Mouse (Mus musculus) A20 (cell line): ENCODE results near the gene Myom1.

Experiments
- DNase-seq: peaks from one replicate; pipeline ENCODE4 v3.0.0-alpha.2; 2011; ENCODE audit warnings: low read depth, low spot score

Myom1 gene

DNA sequence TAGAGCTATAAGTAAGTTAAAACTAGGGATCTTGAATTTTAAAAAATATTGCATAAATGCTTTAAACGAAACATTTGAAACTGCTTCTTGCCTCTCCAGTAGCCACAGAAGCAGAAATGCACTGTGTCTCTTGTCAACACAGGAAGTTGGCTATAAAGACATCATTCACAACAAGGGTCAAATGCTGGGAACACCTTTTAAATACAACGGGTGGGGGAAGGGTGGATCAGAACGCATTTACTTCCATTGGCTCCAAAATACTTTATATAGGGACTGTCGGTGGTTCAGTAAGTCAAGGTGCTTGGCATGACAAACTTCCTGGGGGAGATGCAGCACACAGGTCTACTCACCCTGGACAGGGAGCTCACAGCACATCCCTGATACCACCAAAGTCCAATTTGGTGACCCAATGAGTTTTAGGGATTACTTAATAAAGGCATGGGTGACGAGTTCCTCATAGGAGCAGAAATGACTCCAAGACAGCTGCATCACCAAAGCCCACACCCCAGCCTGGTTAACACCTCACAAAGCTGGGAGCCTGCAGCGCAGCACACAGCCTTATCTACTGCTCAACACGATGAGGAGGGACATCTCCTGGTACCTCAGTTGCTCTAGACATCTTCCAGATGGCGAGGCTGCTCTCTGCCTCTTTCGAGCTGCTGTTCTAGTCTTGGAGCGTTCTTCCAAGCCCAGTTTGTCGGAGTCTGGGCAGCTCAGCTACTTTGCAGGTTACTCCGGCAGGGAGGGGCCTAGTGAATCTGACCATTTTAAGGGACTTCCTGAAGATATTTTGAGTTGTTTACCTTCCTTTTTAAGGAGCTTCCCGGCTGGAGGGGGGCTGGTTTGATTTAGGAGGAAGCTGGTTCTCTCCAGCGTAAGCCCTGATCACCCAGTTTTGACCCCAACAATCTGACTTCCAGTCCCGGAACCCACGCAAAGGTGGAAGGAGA is 134.2 kb downstream of the Myom1 start:
- no peak for DNase-seq

DNA sequence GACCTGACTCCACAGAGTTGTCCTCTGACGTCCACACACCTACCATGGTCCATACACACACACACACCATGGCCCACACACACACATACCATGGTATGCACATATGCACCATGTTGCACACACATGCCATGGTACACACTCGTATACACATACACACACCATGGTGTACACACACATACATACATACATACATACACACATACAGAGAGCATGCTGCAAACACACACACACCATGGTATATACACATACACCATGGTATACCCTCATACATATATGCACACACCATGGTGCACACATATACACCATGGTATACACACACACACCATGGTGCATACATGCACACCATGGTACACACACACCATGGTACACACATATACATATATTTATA is 134.9 kb downstream of the Myom1 start:
- no peak for DNase-seq

DNA sequence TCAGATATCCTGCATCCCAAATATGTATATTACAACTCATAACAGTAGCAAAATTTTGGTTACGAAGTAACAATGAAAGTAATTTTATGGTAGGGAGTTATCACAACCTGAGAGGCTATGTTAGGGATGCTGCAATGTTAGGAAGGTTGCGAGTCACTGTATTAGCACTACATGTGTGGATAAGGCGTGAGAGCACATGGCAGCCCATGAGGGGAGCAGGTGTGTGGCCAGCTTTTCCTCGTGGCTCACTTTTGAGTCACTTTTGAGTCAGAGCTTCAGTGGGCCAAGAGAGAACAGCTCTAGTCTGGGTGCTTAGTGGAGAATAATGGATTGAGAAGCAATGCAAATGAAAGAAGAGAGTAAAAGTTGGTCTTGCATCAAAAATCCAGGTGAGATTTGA is 139.6 kb downstream of the Myom1 start:
- no peak for DNase-seq

DNA sequence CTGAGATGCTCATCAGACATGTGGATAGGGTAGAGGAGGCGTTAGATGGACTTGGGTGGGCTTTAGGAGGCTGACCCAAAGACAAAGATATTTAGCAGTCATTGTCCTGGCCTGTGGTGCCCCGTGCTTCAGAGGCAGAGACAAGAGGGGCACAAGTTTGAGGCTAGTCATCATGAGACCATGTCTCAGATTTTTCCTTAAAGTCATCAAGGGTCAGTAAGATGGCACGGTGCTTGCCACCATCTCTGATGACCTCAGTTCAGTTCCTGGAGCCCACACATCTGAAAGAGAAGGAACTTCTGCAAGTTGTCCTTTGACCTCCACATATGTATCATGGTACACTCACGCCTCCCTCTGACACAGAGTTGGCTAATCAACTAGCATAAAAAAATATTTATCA is 140.7 kb downstream of the Myom1 start:
- DNase-seq: no peak

DNA sequence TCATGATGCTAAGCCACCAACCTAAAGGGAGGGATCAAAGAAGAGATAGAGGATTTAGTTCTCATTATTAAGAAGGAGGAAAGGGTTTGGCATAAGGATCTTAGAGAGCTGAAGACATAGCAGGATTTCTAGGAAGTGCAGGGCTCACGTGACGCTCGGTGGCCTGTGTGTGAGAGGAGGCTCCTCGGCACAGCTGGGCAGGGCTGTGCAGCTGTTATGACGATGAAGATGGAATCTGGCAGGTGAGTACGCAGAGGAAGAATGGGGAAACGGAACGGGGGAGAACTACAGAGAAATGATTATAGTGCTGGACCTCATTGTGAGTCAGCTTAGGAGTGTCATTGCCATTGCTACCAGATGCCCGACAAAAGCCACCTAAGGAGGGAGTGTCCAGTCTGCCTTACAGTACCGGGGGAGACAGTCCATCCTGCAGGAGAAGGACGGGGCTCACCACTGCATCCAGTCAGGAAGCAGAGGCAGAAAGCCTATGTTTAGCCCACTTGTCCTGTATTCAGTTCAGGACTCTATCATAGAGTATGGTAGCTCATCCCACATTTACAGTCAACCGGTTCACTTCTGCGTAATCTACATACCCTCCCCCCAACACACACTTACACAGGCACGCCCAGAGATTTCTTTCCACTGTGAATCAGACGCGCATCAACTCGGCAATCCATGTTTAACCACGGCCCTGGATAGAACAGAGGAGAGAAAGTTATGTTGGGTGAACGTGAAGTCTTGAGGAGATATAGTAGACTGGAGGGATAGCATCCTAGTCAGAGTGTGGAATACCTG is 142.1 kb downstream of the Myom1 start:
- no peak for DNase-seq

DNA sequence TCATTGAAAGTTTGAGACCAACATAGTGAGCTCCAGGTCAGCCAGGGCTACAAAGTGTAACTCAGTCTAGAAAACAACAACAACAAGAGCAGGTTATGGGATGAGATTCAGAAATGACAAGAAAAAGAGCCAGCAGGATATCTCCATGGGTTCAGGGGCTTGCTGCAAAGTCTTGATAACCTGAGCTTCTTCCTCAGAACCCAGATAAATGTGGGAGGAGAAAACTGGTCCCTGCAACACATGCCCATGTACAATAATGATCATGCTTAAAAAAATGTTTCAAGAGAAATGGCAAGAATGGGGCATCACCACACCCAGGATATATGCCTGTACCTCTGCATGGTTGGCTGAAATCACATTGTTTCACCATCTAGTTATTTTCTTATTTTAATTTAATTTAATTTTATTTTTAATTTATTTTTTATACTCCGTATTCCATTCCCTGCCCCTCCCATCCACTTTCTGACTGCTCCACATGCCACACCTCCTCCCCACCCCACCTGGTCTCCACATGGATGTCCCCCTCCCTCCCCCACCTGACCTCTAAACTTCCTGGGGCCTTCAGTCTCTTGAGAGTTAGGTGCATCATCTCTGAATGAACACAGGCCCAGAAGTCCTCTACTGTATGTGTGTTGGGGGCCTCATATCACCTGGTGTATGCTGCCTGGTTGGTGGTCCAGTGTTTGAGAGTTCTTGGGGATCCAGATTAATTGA is 143.0 kb downstream of the Myom1 start:
- DNase-seq: no peak

DNA sequence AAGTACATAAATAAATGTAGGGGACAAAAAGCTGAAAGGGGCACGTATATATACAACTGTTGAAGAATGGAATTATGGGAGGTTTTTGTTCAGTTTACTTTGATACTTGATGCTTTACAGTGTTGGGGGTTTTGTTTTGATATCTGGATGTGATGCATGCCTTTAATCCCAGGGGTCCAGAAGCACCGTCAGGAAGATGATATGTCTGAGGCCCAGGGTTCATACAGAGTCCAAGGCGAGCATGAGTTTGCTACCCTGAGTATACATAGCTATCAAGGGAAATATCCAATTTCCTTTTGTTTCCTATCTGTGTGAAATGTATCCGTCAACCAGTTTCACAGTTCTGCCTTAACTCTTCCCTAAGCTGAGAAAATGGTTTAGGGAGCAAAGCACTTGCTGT is 150.9 kb downstream of the Myom1 start:
- no peak for DNase-seq

DNA sequence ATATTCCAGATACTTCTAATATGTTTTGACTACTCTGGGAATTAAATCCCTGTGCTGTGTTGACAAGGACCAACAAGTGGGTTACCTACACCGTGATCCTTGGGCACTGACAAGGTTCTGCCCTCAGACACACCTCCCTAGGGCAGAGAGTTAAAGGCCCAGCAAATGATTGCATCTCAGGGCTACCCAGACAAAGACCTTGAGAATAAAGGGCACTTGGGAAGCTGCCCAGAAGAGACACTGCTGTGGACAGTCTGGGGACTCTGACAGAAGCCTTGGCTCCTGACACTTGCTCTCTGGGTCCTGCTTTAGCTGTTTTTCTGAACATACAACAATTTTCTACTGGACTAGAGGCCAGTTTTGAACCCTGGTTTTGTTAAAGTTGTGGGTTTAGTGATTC is 152.8 kb downstream of the Myom1 start:
- no peak for DNase-seq

DNA sequence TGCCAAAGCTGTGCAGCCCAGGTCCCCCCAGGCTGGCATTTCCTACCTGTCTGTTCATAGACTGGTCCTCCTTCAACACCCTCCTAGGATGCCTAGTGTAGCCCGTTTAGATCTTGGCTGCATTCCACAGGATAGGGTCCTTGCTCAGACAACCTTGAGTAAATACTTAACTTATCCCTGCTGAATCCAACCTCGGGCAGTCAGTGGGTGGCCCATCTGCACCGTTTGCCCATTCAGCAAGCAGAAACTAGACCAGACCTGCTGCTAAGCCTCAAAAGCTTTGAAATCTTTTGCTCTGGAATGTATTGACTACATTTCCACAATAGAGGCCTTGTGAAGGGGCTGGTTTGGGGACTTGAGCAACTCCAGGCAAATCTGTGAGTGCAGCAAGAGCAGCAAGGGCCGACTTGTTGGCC is 156.7 kb downstream of the Myom1 start:
- no peak for DNase-seq

DNA sequence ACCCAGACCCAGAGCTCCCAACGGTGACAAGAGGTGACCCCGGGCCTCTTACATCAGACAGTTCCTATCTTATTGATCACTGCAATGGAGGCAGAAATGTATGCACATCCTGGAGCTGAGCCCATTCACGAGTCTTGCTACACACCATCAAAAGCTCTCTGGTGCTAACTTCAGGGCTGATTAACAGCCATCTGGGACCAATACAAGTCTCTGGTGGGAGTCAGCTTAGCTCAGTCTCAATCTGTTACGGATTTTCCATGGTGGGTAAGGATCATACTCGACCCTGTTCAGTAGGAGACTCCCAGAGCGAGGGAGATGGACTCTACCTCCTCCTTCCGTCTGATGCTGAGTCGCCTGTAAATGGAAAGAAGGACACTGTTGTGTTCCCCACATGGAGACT is 157.3 kb downstream of the Myom1 start:
- no peak for DNase-seq

DNA sequence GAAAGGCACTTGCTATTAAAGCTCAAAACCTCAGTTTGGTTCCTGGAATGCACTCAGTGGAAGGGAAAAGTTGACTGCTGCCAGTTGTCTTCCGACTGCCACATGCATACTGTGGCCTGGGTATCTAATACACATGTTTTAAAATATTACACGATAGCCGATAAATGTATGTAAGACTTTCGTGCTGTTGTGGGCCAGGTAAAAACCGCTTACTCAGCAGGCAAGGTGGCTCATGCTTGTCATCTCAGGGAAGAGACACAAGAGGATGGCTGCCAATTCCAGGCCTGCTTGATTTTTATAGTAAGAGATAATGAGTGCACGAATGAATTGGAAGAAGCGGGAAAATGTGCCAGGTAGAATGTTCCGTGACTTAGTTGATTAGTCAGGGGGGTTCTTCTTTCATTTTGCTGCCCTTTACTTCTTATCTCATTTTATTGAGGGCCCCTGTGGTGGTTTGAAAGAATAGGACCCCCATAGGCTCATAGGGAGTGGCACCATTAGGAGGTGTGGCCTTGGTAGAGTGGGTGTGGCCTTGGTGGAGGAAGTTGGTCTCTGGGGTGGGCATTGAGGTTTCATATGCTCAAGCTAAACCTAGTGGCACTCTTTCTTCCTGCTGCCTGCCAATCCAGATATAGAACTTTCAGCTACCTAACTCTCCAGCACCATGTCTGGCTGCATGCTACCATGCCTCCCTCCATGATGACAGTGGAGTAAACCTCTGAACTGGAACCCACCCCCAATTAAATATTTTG is 158.0 kb downstream of the Myom1 start:
- DNase-seq: peak; percentile 55

DNA sequence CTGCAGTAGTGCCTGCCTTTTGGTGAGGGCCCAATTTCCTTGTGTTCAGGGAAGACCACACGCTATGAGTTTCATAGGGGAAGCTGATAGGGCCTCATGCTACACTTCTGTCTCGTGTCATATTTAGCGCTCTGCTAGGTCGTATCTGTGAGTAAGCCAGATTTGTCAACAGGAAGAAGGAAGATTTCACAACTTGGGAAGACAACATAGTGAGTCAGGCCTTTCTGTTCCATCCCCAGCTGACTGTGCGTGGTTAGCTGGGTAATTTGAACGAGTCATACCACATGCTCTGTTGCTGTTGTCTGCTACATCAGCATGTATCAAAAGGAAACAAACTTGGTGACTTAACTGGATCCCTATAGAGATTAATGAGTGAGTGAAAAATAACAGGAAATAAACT is 162.6 kb downstream of the Myom1 start:
- peak; percentile 79 for DNase-seq

DNA sequence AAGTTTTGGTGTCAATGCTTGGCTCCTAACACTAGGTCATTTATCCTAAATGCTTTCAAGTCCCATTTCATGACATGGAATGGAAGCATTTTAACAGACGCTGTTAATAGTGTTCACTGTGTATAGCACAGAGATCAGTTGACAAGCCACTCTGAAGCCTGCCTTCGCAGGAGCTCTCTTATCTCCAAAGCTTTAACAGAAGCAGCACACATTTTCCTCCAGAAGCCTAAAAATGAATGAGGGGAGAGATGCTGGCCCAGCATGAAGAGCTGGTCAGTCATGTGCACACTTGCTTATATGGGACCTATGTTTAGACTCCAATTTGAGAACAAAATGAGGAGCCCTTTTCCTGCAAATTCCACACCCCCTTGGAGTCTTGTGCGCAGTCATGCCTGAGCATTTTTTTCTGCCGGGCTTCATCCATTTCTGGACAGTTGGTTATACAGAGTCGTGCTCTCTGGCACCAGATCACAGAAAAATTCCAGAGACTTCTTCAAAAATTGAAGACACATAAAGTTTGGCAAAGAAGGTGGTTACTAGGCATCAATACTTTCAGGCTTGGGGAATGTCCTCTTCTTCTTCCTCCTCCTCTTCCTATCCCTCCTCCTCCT is 165.9 kb downstream of the Myom1 start:
- DNase-seq: no peak

DNA sequence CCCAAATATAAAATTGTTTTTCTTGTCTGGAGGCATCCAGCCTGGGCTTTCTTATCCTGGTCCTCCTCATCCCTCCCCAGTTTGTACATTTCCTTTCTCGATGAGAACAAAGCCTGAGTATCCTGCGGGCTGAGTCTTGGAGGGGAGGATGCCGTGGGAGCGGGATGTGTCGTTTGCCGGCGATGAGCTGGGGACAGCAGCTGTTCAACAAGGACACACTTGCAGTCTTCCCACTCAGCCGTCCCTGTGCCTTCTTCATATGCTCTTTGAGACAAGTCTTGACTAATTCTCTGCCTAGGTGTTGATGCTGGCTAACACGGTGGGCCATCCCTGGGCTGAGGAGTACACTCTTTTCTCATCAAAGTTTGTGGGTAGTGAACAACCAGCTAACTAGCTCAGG is 166.4 kb downstream of the Myom1 start:
- DNase-seq: no peak

DNA sequence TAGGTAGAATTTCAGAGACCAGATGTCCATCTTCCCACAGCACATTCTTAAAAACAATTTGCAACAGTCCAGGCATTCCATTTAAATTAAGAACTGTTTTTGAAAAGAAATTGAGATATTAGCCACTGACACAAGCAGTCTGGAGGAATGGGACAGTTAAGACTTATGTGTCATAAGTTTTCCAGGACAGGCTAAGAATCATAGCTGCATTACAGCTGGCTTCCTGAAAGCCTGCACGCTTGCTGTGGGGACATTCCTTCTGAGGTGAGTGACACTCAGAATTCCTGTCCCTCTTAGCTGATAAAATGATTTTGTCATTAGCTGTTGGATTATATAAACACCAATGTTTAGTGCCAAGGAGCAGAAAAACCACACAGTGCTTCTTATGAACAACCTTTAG is 167.2 kb downstream of the Myom1 start:
- no peak for DNase-seq

DNA sequence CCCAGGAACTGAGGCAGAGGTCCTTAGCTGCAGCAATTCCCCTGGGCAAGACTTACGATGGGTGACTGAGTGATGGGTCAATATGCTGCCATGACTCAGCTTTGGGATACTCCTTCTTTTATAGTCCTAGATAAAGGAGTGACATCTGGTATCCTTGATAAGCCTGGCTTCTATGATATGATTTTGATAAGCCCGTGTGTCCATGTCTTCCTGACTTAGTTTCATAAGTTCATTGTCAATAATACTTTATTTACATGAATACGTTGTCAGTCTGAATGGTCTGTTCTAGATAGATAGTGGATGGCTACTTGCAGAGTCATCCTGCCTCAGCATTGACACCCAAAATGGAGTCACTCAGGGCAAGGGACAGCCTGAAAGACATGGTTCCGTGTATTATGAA is 168.7 kb downstream of the Myom1 start:
- no peak for DNase-seq
